Mouse (Mus musculus): ENCODE data around the gene Fstl1. TPM values are rescaled to one million over a fixed set of nuclear protein-coding genes. Genes with fewer than 3 reads are reported as not detected.

The Fstl1 gene
- total RNA-seq, 2 experiments from 2014 or later: 32.0 to 36.1 TPM

DNA sequence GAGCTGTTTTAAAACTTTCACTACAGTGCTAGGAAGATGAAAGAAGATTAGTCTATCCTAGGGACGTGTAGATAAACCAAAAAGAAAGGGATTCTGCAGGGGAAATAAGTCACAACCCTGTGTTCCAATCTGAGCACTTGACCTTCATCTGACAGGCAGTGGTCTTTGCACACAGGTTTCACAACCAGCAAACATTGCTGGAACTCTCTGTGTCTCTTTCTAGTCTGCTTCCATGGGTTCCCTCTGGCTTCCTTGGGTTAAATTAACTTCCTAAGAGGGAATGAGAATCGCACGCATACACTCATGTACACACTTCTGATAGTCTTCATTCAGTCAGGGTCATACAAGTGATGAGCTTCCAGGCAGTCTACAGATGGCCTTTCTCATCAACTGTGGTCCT is 87.2 kb downstream of the Fstl1 start:
- DNase-seq (ENCODE audit: extremely low spot score in 1 of 2, low spot score in 1 of 2): no peak

DNA sequence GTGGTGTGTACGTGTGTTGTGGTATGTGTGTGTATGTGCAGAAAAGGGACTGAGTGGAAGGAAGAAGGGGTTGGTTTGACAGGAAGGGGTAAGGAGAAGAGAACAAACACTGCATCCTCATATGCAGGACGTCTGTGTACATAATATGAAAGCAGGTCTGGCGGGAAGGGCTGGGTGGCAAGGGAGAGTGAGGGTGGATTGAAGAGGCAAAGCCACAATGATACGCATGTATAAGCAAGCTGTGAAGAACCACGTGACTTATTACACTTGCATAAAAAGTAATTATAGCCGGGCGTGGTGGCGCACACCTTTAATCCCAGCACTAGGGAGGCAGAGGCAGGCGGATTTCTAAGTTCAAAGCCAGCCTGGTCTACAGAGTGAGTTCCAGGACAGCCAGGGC is 89.2 kb downstream of the Fstl1 start:
- no peak for DNase-seq (ENCODE audit: extremely low spot score in 1 of 2, low spot score in 1 of 2)

DNA sequence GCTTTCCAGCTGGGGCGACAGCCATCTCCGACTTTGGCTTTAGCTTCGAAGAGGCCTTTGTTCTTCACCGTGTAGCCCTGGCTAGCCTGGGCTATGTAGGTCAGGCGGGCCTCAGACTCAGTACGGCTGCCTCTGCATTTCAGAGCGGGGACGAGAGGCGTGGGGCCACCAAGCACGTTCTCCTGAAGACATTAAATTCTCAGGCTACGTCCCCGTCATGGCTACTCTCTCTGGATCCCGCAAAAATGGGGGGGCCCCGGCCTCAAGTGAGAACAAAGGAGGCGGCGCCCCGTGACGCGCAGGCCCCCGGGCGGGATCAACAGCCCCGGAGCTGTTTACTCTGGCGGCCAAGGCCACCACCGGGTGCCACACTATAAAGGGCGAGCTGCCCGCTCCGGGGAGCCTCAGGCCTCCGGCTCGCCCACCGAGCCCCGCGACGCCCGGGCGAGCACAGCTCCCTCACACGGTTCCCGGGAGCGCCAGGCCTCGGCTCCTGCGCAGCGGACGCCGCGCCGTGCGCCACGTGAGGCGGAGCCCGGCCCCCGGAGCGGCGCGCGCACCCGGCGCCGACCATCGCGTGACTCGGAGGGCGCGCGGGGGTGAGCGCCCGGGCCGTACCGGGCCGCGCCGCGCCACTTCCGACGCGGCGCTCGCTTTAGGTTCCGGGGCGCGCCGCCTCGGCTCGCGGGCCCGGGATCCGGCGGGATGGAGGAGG is 91.3 kb downstream of the Fstl1 start, which contains the start of gene Lrrc58:
Gene Lrrc58 (plus strand): TSS at position 599 of the 715 bp plus-strand sequence.
- DNase-seq (ENCODE audit: extremely low spot score in 1 of 2, low spot score in 1 of 2): peak; percentile 70 to 84

DNA sequence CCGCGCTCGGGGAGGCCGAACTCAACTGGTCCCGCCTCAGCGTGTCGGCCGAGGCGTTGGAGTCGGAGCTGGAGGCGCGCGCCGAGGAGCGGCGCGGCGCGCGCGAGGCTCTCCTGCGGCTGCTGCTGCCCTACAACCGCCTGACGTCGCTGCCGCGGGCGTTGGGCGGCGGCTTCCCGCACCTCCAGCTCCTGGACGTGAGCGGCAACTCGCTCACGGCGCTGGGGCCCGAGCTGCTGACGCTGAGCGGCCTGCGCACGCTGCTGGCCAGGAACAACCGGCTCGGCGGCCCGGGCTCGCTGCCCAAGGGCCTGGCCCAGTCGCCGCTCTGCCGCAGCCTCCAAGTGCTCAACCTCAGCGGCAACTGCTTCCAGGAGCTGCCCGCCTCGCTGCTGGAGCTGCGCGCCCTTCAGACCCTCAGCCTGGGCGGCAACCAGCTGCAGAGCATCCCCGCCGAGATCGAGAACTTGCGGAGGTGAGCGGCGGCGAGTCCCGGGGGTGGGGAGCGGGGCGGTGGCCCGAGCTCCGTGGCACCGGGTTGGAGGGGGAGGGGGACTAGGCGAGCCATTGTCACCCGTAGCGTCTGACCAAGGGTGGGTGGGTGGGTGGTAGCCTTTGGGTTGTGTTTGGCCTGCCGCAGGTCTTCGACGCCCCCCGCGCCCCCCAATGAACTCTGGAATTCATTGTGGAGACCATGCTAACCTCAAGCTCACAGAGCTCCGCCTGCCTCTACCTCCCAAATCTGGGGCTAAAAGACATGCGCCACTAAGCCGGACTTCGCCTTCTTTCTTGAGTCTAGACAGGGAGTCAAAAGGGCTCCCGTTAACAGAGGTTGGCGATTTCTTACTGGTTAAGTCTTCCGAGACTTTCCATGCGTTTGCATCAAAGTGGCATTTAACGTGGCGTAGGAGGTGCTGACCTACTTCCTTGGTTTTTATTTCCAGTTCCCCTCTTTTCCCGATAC is 92.1 kb downstream of the Fstl1 start:
- peak in 1 of 2 experiments; percentile 25 for DNase-seq (ENCODE audit: extremely low spot score in 1 of 2, low spot score in 1 of 2)

- DNase-seq (ENCODE audit: extremely low spot score in 1 of 2, low spot score in 1 of 2): no peak
These were observed 93.0 kb downstream of the Fstl1 start for GRCm38 (mm10) chr16:37869470-37870231.

DNA sequence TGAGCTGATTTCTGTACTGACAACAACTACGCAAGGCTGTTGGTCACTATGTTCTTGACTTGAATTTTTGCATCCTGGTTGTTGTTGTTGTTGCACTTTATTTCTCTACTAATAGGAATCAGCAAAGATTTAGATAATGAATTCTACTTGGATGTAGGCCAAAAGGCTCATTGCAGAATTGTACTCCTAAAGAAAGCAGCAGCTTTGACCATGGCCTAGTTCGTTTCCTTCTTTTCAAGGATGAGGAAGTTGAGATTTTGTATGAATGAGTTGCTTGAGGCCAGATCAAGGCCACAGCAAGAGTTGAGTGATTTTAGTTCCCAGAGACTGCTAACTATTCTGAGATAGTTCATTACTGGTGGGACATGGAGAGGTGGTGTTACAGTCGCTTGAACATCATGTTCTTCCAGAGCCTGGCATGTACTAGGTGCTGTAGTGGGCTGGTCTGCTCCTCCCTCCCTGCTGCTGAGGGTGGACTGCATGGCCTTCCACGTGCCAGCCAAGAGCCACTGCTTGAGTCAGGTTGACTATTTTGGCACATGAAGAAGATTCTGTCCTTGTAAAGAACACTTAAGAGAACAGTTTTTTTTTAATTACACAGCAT is 94.5 kb downstream of the Fstl1 start:
- no peak for DNase-seq (ENCODE audit: extremely low spot score in 1 of 2, low spot score in 1 of 2)

GRCm38 (mm10) chr16:37874501-37875235 is 98.0 kb downstream of the Fstl1 start:
- DNase-seq (ENCODE audit: extremely low spot score in 1 of 2, low spot score in 1 of 2): no peak

GRCm38 (mm10) chr16:37877406-37877805 is 100.7 kb downstream of the Fstl1 start:
- no peak for DNase-seq (ENCODE audit: extremely low spot score in 1 of 2, low spot score in 1 of 2)

DNA sequence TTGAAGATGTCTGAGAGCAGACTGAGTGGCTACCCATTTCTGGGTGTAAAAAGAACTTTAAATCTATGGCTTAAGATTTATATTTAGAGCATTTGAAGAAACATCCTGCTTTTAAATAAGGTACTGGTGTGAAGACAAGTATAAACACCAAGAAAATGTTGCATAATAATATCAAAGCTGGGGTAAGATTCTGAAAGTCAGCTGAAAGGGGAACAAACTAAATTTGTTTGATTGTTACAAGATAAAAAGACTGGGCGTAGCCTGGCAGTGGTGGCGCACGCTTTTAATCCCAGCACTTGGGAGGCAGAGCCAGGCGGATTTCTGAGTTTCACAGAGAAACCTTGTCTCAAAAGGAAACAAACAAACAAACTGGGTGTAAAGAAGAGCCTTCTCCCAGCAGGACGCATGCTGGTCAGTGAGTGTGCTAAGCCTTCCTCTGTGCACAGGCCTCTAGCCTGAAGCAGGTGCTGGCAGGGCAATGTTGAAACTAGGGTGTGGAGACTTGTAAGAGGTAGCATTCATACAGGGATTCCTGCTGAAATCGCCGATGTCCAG is 102.4 kb downstream of the Fstl1 start:
- DNase-seq (ENCODE audit: extremely low spot score in 1 of 2, low spot score in 1 of 2): no peak

DNA sequence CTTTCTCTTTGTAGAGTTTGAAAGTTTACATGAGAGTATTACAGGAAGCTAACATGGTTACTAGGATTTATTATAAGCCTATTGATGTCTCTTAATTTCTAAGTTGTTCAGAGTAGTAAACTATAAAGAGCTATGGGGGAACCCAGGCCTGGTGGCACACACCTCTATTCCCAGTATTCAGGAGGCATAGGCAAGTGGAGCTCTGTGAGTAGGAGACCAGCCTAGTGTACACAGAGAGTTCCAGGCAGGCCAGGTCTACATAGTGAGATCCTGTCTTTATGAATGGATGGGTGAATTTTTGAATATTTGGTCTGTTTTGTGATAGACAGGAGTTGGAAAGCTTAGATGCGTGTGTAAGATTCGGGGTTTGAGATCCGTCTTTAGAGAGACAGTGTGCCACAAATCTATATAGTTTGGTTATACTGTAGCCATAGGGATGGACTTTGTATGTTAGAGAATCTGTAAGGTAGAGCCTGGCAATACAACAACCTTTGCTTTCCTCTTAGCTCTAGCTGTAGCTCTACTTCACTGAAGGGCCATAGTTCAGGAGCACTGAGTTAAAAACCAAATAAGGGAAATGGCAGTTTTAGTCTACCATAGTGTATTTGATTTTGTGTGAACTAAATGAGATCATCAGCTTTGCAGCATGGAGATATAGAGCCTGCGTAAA is 103.2 kb downstream of the Fstl1 start:
- DNase-seq (ENCODE audit: extremely low spot score in 1 of 2, low spot score in 1 of 2): no peak

- DNase-seq (ENCODE audit: extremely low spot score in 1 of 2, low spot score in 1 of 2): no peak
These were observed 104.5 kb downstream of the Fstl1 start for GRCm38 (mm10) chr16:37881168-37881567.

Other genes starting within 250 kb of the Fstl1 start
- gene Gtf2e1, start 237.1 kb upstream of the Fstl1 start, total RNA-seq (2021): 10 to 100 TPM; 17.2 to 18.8 TPM
- 1 to 10 TPM; 8.1 to 8.7 TPM for gene Rabl3, start 237.0 kb upstream of the Fstl1 start, total RNA-seq (2021)
- not detected for gene Hgd, start 196.7 kb upstream of the Fstl1 start, total RNA-seq (2021)
- 10 to 100 TPM; 77.3 to 82.8 TPM for gene Ndufb4, start 122.4 kb upstream of the Fstl1 start, total RNA-seq (2021)
- gene Gm36028, start 84.3 kb downstream of the Fstl1 start, total RNA-seq (2021): not detected
- gene Lrrc58, start 91.5 kb downstream of the Fstl1 start, total RNA-seq (2021): 100 to 1,000 TPM; 102 to 104 TPM
- gene Gpr156, start 139.6 kb downstream of the Fstl1 start, total RNA-seq (2021): under 1 TPM; 0.76 to 0.77 TPM